Mouse (Mus musculus) neural tube, embryonic 11.5 days (tissue): Measurements from ENCODE around the gene Ctnna2. TPM values are rescaled to one million over a fixed set of nuclear protein-coding genes. Genes with fewer than 3 reads are reported as not detected.

ENCODE experiments used
- ATAC-seq: fragments of 200-750 bp; cut with Nextera tagmentation; 2 replicates; pipeline ENCODE4 v1.8.0; 2017; ENCODE audit warnings: moderate number of reproducible peaks, mild to moderate bottlenecking, moderate TSS enrichment, moderate library complexity; ENCODE audit not compliant: insufficient read depth, low FRiP score, low TSS enrichment
- DNase-seq: peaks from one replicate; pipeline ENCODE4 v3.0.0-alpha.2; 2015; ENCODE audit warnings: low spot score
- H3K27ac ChIP-seq: fragments of 300-500 bp; sonication (generic); 2 replicates; pipeline ENCODE4 v1.5.1; 2014; ENCODE audit warnings: low read depth, mild to moderate bottlenecking, low read length
- H3K27me3 ChIP-seq: fragments of 300-500 bp; sonication (generic); 2 replicates; pipeline ENCODE4 v1.6.1; 2014; ENCODE audit warnings: mild to moderate bottlenecking, low read length, mixed read lengths; ENCODE audit not compliant: control insufficient read depth, insufficient read depth
- H3K36me3 ChIP-seq: fragments of 300-500 bp; sonication (generic); 2 replicates; pipeline ENCODE4 v1.6.1; 2014; ENCODE audit warnings: mild to moderate bottlenecking, low read length, moderate library complexity, mixed read lengths; ENCODE audit not compliant: control insufficient read depth, insufficient read depth
- H3K4me1 ChIP-seq: fragments of 300-500 bp; sonication (generic); 2 replicates; pipeline ENCODE4 v1.6.1; 2014; ENCODE audit warnings: low read length, mixed read lengths; ENCODE audit not compliant: control insufficient read depth, insufficient read depth
- H3K4me2 ChIP-seq: fragments of 300-500 bp; sonication (generic); 2 replicates; pipeline ENCODE4 v1.6.1; 2014; ENCODE audit warnings: low read depth, mild to moderate bottlenecking, moderate library complexity
- H3K4me3 ChIP-seq: fragments of 300-500 bp; sonication (generic); 2 replicates; pipeline ENCODE4 v1.5.1; 2014; ENCODE audit warnings: low read depth, low read length
- H3K9ac ChIP-seq: fragments of 300-500 bp; sonication (generic); 2 replicates; pipeline ENCODE4 v1.6.1; 2014; ENCODE audit warnings: mild to moderate bottlenecking, low read length
- H3K9me3 ChIP-seq: fragments of 300-500 bp; sonication (generic); 2 replicates; pipeline ENCODE4 v1.6.1; 2016; ENCODE audit warnings: low read length; ENCODE audit not compliant: control insufficient read depth
- WGBS: fragments of 180-500 bp; shearing (Covaris S2); extraction: QIAGEN DNeasy Blood & Tissue Kit; methylation state at CpG from one replicate; pipeline ENCODE4 v1.1.7; 2014; 5-methylcytosine and 5-hydroxymethylcytosine counted together
- polyA plus RNA-seq: library from polyadenylated mRNA; unstranded; fragments of >200 nt; fragmentation: Nextera tagmentation; extraction: Ambion mirVana; gene quantifications from 2 replicates; pipeline ENCODE4 v1.2.1, GENCODE M21; 2014

Gene Ctnna2
- polyA plus RNA-seq, 1 experiment from 2014 or later: 54.7 TPM

DNA sequence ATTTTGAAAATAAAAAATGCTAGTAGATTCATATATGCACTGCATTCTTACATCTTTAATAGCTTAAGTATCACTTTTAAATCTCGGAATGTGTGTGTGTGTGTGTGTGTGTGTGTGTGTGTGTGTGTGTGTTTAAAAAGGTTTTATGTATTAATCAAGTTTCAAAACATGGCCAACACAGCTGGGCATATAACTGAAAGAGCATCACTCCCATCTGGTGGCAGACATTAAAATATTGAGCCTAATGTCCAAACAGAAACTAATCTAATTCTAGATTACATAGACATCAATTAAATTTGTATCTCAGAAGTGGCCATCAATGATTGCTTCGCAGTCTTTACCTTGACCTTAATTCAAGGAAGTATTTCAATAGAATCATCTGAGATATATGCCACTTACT is 140.4 kb downstream of the Ctnna2 start:
- no peaks in the 10 kb centered on the region for H3K9me3 ChIP-seq
- no peaks in the 10 kb centered on the region for H3K4me1 ChIP-seq
- no peak overlapping the region for H3K27ac ChIP-seq
- no peak overlapping the region for H3K4me2 ChIP-seq
- H3K9ac ChIP-seq: no peak overlapping the region
- WGBS: 96% methylated on average over 2 of the region's 2 CpGs
- DNase-seq (no peak), ATAC-seq (no peak)
- no peaks in the 10 kb centered on the region for H3K27me3 ChIP-seq
- no peaks in the 10 kb centered on the region for H3K36me3 ChIP-seq
- no peak overlapping the region for H3K4me3 ChIP-seq

DNA sequence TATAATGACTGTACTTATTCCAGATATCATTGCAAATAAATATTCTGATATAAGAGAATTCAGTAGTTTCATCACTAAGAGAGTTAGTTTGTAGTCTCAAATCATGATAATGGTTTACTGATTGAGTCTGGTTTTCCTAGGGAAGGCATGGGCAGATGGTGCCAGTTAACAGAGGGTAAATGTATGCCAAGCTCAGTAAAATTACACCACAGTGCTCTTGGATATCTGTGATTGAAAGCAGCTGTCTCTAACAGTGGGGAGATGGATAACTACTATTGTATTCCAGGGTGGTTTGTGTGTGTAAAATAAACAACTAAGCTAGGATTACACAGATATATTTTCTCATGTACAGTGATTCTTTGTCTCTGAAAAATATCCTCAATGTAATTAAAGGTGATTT is 140.8 kb downstream of the Ctnna2 start:
- no peak overlapping the region for H3K9ac ChIP-seq
- no peak overlapping the region for H3K4me2 ChIP-seq
- no peaks in the 10 kb centered on the region for H3K27me3 ChIP-seq
- no peaks in the 10 kb centered on the region for H3K36me3 ChIP-seq
- H3K27ac ChIP-seq: no peak overlapping the region
- DNase-seq: no peak
- no peaks in the 10 kb centered on the region for H3K4me1 ChIP-seq
- H3K4me3 ChIP-seq: no peak overlapping the region
- H3K9me3 ChIP-seq: no peaks in the 10 kb centered on the region
- ATAC-seq: no peak

DNA sequence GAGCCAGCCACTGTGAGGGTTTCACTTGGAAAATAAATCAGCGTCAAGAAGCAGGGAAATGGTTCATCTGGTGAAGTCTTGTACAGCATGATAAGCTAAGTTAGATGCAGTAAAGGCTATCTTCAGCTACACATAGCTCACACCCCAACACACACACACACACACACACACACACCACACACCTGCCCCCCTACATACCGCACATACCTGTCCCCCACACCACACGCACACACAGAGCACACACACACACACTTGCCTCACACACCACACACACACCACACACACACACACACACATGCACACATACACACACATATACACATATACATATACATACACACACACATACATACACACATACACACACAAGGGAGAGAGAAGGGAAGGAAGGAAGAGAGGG is 142.0 kb downstream of the Ctnna2 start:
- Histone ChIP-seq H3K4me2 (no peak overlapping the region), H3K27me3 (no peaks in the 10 kb centered on the region), H3K4me1 (no peaks in the 10 kb centered on the region), H3K27ac (no peak overlapping the region), H3K36me3 (no peaks in the 10 kb centered on the region), H3K9me3 (no peaks in the 10 kb centered on the region), H3K4me3 (no peak overlapping the region), H3K9ac (no peak overlapping the region)
- 99% methylated on average over 3 of the region's 3 CpGs for WGBS
- ATAC-seq (no peak), DNase-seq (no peak)

DNA sequence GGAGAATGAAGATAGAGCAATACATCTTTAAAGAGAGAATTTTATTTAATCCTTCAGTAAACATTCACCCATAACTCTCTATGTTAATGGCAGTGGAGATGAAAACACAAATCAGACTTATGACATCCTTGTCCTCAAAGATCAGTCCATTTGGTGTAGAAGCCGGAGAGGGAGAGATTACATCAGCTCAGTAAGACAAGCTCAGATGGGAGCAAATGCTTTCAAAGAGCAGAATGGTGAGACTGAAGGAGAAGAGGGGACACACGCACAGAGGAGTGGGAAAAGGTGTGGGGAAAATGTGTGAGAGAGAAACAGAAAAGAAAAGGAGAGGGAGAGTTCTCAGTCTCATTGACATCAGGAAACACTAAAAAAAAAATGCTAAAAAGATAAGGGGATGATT is 144.8 kb downstream of the Ctnna2 start:
- Histone ChIP-seq H3K4me1 (no peaks in the 10 kb centered on the region), H3K27me3 (no peaks in the 10 kb centered on the region), H3K27ac (no peak overlapping the region), H3K9ac (no peak overlapping the region), H3K4me3 (no peak overlapping the region), H3K4me2 (no peak overlapping the region), H3K36me3 (no peaks in the 10 kb centered on the region), H3K9me3 (no peaks in the 10 kb centered on the region)
- DNase-seq (no peak), ATAC-seq (no peak)
- 90% methylated on average over 2 of the region's 2 CpGs for WGBS

DNA sequence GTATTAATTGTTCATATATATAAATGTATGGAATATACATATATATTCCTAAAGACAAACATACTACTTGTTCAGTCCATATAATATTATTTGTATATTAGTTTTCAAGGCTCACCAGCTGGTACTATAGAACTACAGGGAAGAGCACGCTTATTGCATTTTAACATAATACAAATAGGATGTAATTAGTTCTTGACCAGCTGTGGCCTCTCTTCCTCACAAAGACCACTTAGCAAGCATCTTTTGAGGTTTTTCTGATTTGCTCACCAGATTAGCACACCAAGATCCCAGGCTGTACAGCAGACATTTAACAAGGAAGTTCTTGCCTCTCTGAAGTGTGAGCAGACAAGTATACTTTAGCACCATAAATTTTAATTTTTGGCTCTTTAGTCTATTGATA is 152.0 kb downstream of the Ctnna2 start:
- Histone ChIP-seq H3K9me3 (no peaks in the 10 kb centered on the region), H3K36me3 (no peaks in the 10 kb centered on the region), H3K4me2 (no peak overlapping the region), H3K4me1 (no peaks in the 10 kb centered on the region), H3K27ac (no peak overlapping the region), H3K4me3 (no peak overlapping the region), H3K27me3 (no peaks in the 10 kb centered on the region), H3K9ac (no peak overlapping the region)
- DNase-seq (no peak), ATAC-seq (no peak)
- 67% methylated on average over 1 of the region's 1 CpGs for WGBS

DNA sequence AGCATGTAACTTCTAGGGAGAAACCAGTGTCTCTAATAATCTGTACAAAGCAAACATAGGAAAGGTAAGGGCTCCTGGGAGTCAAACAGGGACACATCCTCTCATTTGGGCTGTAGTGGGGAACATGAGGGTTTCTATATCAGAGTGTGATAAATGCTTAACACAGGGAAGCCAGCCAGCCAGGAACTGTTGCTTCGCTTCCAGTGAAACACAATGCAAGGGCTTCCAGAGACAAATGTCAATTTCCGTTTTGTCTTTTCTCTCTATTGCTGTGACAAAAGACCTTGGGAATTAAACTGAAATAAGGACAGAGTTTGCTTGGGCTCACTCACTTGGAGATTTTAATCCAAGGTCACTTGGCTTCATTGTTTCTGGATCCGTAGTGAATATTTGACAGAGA is 162.4 kb downstream of the Ctnna2 start:
- no peak overlapping the region for H3K4me3 ChIP-seq
- no peak overlapping the region for H3K9ac ChIP-seq
- no peak overlapping the region for H3K27ac ChIP-seq
- ATAC-seq (no peak), DNase-seq (no peak)
- no peaks in the 10 kb centered on the region for H3K27me3 ChIP-seq
- no peaks in the 10 kb centered on the region for H3K9me3 ChIP-seq
- no peaks in the 10 kb centered on the region for H3K36me3 ChIP-seq
- H3K4me1 ChIP-seq: no peaks in the 10 kb centered on the region
- WGBS: 83% methylated on average over 3 of the region's 3 CpGs
- no peak overlapping the region for H3K4me2 ChIP-seq

DNA sequence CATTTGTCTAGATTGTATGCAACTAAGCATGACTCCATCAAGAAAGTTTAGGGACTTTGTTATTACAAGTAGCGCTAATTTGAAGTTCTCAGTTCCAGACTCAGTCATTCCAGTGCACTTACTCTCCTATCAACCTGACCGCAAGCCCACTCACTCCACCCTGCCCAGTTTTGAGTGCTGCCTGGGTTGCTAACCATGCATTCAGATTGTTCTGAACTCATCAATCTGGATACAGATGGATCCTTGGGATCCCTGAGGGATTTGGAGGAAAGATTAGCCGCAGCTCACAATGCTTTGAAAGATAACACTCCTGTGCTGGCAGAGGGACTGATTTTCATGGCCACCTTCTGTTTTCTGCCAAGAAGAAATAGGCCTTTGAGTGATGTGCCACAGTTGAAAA is 168.5 kb downstream of the Ctnna2 start:
- Histone ChIP-seq H3K4me3 (no peak overlapping the region), H3K4me1 (no peaks in the 10 kb centered on the region), H3K9ac (no peak overlapping the region), H3K27me3 (no peaks in the 10 kb centered on the region), H3K27ac (0 out of 2 replicates have a peak overlapping the region, but pooled peaks have one; percentile 6), H3K4me2 (no peak overlapping the region), H3K36me3 (no peaks in the 10 kb centered on the region), H3K9me3 (no peaks in the 10 kb centered on the region)
- ATAC-seq (no peak), DNase-seq (no peak)
- 74% methylated on average over 3 of the region's 3 CpGs for WGBS

DNA sequence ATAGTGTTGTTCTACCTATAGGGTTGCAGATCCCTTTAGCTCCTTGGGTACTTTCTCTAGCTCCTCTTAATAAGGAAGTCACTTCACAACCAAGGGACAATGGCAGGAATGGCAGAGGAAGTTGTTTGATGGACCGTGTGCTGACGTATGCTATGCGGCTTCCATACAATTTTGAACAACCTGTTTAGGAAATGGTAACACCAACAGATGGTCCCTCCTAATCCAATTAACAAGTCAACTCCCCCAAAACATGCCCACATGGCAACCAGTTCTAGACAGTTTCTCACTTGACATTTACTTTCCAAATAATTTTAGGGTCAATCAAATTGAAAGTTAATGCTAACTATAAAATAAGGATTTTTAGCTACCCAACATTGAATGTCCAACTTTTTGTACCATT is 176.9 kb downstream of the Ctnna2 start:
- no peak overlapping the region for H3K4me3 ChIP-seq
- H3K4me2 ChIP-seq: no peak overlapping the region
- WGBS: 93% methylated on average over 3 of the region's 3 CpGs
- no peak for ATAC-seq
- H3K36me3 ChIP-seq: no peaks in the 10 kb centered on the region
- no peak overlapping the region for H3K9ac ChIP-seq
- no peaks in the 10 kb centered on the region for H3K9me3 ChIP-seq
- DNase-seq: no peak
- H3K27ac ChIP-seq: no peak overlapping the region
- no peaks in the 10 kb centered on the region for H3K4me1 ChIP-seq
- H3K27me3 ChIP-seq: no peaks in the 10 kb centered on the region

DNA sequence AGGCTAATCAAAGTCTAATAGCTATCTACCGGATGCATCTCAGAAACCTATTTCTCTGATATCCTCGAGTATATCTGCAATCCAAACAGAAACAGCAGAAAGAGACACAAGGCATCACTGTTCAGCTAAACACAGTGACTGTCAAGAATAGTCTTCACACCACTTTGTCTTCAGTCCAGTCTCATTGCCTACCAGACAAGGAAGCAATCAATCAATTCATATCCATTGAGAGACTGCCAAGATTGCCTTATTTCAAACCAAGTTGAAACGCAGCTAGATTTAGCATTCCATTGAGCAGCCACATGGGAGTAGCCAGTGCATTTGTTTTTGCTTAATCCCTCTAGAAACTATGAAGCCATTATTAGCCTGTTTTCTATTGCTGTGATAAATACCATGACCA is 196.2 kb downstream of the Ctnna2 start:
- no peak overlapping the region for H3K9ac ChIP-seq
- H3K27ac ChIP-seq: no peak overlapping the region
- 64% methylated on average over 3 of the region's 3 CpGs for WGBS
- H3K36me3 ChIP-seq: no peaks in the 10 kb centered on the region
- no peak overlapping the region for H3K4me2 ChIP-seq
- no peak overlapping the region for H3K4me3 ChIP-seq
- H3K27me3 ChIP-seq: no peaks in the 10 kb centered on the region
- ATAC-seq (peak; percentile 38; the same call in 1 of the 2 replicates), DNase-seq (no peak)
- no peaks in the 10 kb centered on the region for H3K9me3 ChIP-seq
- H3K4me1 ChIP-seq: no peaks in the 10 kb centered on the region
